Mouse (Mus musculus) neural tube, embryonic 11.5 days (tissue): ENCODE results near the gene Cyp1a2. TPM values are rescaled to one million over a fixed set of nuclear protein-coding genes. Genes with fewer than 3 reads are reported as not detected.

Experiments used
- ATAC-seq: fragments of 200-750 bp; cut with Nextera tagmentation; 2 replicates; pipeline ENCODE4 v1.8.0; 2017; ENCODE audit warnings: moderate number of reproducible peaks, mild to moderate bottlenecking, moderate TSS enrichment, moderate library complexity; ENCODE audit not compliant: insufficient read depth, low FRiP score, low TSS enrichment
- DNase-seq: peaks from one replicate; pipeline ENCODE4 v3.0.0-alpha.2; 2015; ENCODE audit warnings: low spot score
- H3K27ac ChIP-seq: fragments of 300-500 bp; sonication (generic); 2 replicates; pipeline ENCODE4 v1.5.1; 2014; ENCODE audit warnings: low read depth, mild to moderate bottlenecking, low read length
- H3K27me3 ChIP-seq: fragments of 300-500 bp; sonication (generic); 2 replicates; pipeline ENCODE4 v1.6.1; 2014; ENCODE audit warnings: mild to moderate bottlenecking, low read length, mixed read lengths; ENCODE audit not compliant: control insufficient read depth, insufficient read depth
- H3K36me3 ChIP-seq: fragments of 300-500 bp; sonication (generic); 2 replicates; pipeline ENCODE4 v1.6.1; 2014; ENCODE audit warnings: mild to moderate bottlenecking, low read length, moderate library complexity, mixed read lengths; ENCODE audit not compliant: control insufficient read depth, insufficient read depth
- H3K4me1 ChIP-seq: fragments of 300-500 bp; sonication (generic); 2 replicates; pipeline ENCODE4 v1.6.1; 2014; ENCODE audit warnings: low read length, mixed read lengths; ENCODE audit not compliant: control insufficient read depth, insufficient read depth
- H3K4me2 ChIP-seq: fragments of 300-500 bp; sonication (generic); 2 replicates; pipeline ENCODE4 v1.6.1; 2014; ENCODE audit warnings: low read depth, mild to moderate bottlenecking, moderate library complexity
- H3K4me3 ChIP-seq: fragments of 300-500 bp; sonication (generic); 2 replicates; pipeline ENCODE4 v1.5.1; 2014; ENCODE audit warnings: low read depth, low read length
- H3K9ac ChIP-seq: fragments of 300-500 bp; sonication (generic); 2 replicates; pipeline ENCODE4 v1.6.1; 2014; ENCODE audit warnings: mild to moderate bottlenecking, low read length
- H3K9me3 ChIP-seq: fragments of 300-500 bp; sonication (generic); 2 replicates; pipeline ENCODE4 v1.6.1; 2016; ENCODE audit warnings: low read length; ENCODE audit not compliant: control insufficient read depth
- WGBS: fragments of 180-500 bp; shearing (Covaris S2); extraction: QIAGEN DNeasy Blood & Tissue Kit; methylation state at CpG from one replicate; pipeline ENCODE4 v1.1.7; 2014; 5-methylcytosine and 5-hydroxymethylcytosine counted together
- polyA plus RNA-seq: library from polyadenylated mRNA; unstranded; fragments of >200 nt; fragmentation: Nextera tagmentation; extraction: Ambion mirVana; gene quantifications from 2 replicates; pipeline ENCODE4 v1.2.1, GENCODE M21; 2014

Gene Cyp1a2
- polyA plus RNA-seq, 1 experiment from 2014 or later = not detected

GRCm38 (mm10) chr9:57641022-57641421 lies 42.5 kb downstream of the Cyp1a2 start:
- ATAC-seq = no peak

GRCm38 (mm10) chr9:57640384-57640783 lies 43.1 kb downstream of the Cyp1a2 start:
- Histone ChIP-seq H3K27me3 (no peaks in the 10 kb centered on the region), H3K4me2 (peak overlapping the region; percentile 20; the same call in 1 of the 2 replicates), H3K9me3 (no peaks in the 10 kb centered on the region), H3K9ac (no peak overlapping the region), H3K4me1 (peaks cover 41% of the 10 kb centered on the region), H3K27ac (peak overlapping the region; percentile 20; the same call in 1 of the 2 replicates), H3K36me3 (no peaks in the 10 kb centered on the region), H3K4me3 (no peak overlapping the region)
- DNase-seq = no peak
- ATAC-seq = no peak
- 30% methylated on average over 14 of the region's 15 CpGs for WGBS

More at GRCm38 (mm10) chr9:57641022-57641421, 42.5 kb downstream of the Cyp1a2 start:
- Histone ChIP-seq H3K9ac (no peak overlapping the region), H3K36me3 (no peaks in the 10 kb centered on the region), H3K27ac (no peak overlapping the region), H3K4me2 (no peak overlapping the region), H3K27me3 (no peaks in the 10 kb centered on the region), H3K4me3 (no peak overlapping the region), H3K4me1 (peaks cover 41% of the 10 kb centered on the region), H3K9me3 (no peaks in the 10 kb centered on the region)
- no peak for DNase-seq
- WGBS = 81% methylated on average over 1 of the region's 1 CpGs

- ATAC-seq (no peak), DNase-seq (no peak)
- Histone ChIP-seq H3K4me2 (peak overlapping the region; percentile 20; the same call in 1 of the 2 replicates), H3K4me3 (no peak overlapping the region), H3K27me3 (no peaks in the 10 kb centered on the region), H3K36me3 (no peaks in the 10 kb centered on the region), H3K9me3 (no peaks in the 10 kb centered on the region), H3K27ac (no peak overlapping the region), H3K4me1 (peaks cover 41% of the 10 kb centered on the region), H3K9ac (no peak overlapping the region)
- WGBS = 81% methylated on average over 5 of the region's 5 CpGs
Measured at GRCm38 (mm10) chr9:57639661-57640328, 43.7 kb downstream of the Cyp1a2 start.

GRCm38 (mm10) chr9:57638651-57639459 lies 44.6 kb downstream of the Cyp1a2 start:
- H3K27ac ChIP-seq = no peak overlapping the region
- WGBS = 42% methylated on average over 8 of the region's 8 CpGs
- H3K4me2 ChIP-seq = no peak overlapping the region
- H3K4me1 ChIP-seq = peaks cover 35% of the 10 kb centered on the region
- H3K36me3 ChIP-seq = no peaks in the 10 kb centered on the region
- no peaks in the 10 kb centered on the region for H3K27me3 ChIP-seq
- H3K9ac ChIP-seq = peak overlapping the region; percentile 3; the same call in 1 of the 2 replicates
- H3K4me3 ChIP-seq = no peak overlapping the region
- H3K9me3 ChIP-seq = no peaks in the 10 kb centered on the region
- DNase-seq (no peak), ATAC-seq (no peak)

- 66% methylated on average over 6 of the region's 6 CpGs for WGBS
- Histone ChIP-seq H3K36me3 (no peaks in the 10 kb centered on the region), H3K27me3 (no peaks in the 10 kb centered on the region), H3K4me3 (no peak overlapping the region), H3K27ac (no peak overlapping the region), H3K9ac (no peak overlapping the region), H3K4me2 (no peak overlapping the region), H3K9me3 (no peaks in the 10 kb centered on the region), H3K4me1 (peaks cover 27% of the 10 kb centered on the region)
- no peak for DNase-seq
- no peak for ATAC-seq
Measured at GRCm38 (mm10) chr9:57637741-57638322, 45.7 kb downstream of the Cyp1a2 start.

GRCm38 (mm10) chr9:57637272-57637671 lies 46.2 kb downstream of the Cyp1a2 start:
- Histone ChIP-seq H3K4me2 (no peak overlapping the region), H3K4me1 (peaks cover 27% of the 10 kb centered on the region), H3K9me3 (no peaks in the 10 kb centered on the region), H3K9ac (no peak overlapping the region), H3K27ac (no peak overlapping the region), H3K4me3 (no peak overlapping the region), H3K27me3 (no peaks in the 10 kb centered on the region), H3K36me3 (no peaks in the 10 kb centered on the region)
- 75% methylated on average over 3 of the region's 3 CpGs for WGBS
- DNase-seq = no peak
- no peak for ATAC-seq

- Histone ChIP-seq H3K4me2 (no peak overlapping the region), H3K36me3 (peaks cover 9% of the 10 kb centered on the region)
- no peak for ATAC-seq
Measured at GRCm38 (mm10) chr9:57633481-57634024, 50.0 kb downstream of the Cyp1a2 start.

GRCm38 (mm10) chr9:57629118-57629874 lies 54.2 kb downstream of the Cyp1a2 start:
- peaks cover 27% of the 10 kb centered on the region for H3K36me3 ChIP-seq
- 73% methylated on average over 13 of the region's 14 CpGs for whole genome bisulfite sequencing

More at GRCm38 (mm10) chr9:57633481-57634024, 50.0 kb downstream of the Cyp1a2 start:
- Histone ChIP-seq H3K9ac (no peak overlapping the region), H3K4me1 (peaks cover 8% of the 10 kb centered on the region), H3K27ac (no peak overlapping the region), H3K4me3 (no peak overlapping the region), H3K27me3 (no peaks in the 10 kb centered on the region), H3K9me3 (no peaks in the 10 kb centered on the region)
- WGBS = 45% methylated on average over 4 of the region's 4 CpGs
- DNase-seq = no peak

More at GRCm38 (mm10) chr9:57629118-57629874, 54.2 kb downstream of the Cyp1a2 start:
- Histone ChIP-seq H3K27ac (0 out of 2 replicates have a peak overlapping the region, but pooled peaks have one; percentile 20), H3K27me3 (no peaks in the 10 kb centered on the region), H3K9me3 (no peaks in the 10 kb centered on the region), H3K4me3 (no peak overlapping the region), H3K4me2 (no peak overlapping the region), H3K9ac (no peak overlapping the region), H3K4me1 (no peaks in the 10 kb centered on the region)
- no peak; the same call in 1 of the 2 replicates for ATAC-seq
- peak; percentile 69 for DNase-seq
